Mouse (Mus musculus): Measurements from ENCODE around the gene Prdm1.
A peak's percentile ranks its signal among the peaks of the same experiment; 100 is the strongest.

Gene Prdm1

DNA sequence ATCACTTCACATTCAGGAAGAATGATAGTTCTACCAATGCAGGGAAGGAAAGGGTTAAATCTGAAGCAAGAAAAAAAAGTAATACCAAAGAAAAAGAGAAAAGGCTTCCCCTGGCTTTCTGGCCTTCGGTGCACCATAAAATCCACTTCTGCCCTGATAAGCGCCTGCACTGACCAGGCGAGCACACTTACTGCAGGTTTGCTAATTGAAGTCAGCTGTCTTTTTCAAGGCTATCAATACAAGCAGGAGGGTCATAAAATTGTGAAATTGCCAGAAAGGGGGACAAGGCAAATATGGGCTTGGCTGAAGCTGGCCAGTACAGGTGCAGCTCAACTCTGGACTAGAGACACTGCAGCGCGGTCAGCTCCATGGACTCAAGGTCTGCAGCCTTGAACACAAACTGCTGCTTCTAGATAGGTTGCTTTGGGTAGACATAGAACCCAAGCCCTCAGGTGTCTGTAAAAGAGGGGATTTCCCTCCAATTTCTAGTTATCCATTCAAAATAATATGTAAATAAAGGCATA is 37.3 kb downstream of the Prdm1 start:
- no peak for DNase-seq

DNA sequence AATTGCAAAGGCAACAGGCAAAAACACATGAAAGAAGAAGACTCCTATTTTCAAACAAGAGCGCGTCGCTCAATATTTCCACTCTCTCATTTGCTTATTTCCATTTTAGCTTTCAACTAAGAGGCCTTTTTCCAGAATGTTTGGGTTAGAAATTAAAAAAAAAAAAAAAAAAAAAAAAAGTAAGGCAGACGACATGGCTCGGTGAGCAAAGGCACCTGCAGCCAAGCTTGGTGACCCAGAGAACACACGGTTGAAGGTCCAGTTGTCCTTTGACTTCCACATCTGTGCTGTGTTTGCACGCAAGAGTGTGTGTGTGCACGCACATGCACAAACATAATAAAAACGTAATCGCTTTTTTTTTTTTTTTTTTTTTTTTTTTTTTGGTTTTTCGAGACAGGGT is 41.2 kb downstream of the Prdm1 start:
- DNase-seq = peak; percentile 25

DNA sequence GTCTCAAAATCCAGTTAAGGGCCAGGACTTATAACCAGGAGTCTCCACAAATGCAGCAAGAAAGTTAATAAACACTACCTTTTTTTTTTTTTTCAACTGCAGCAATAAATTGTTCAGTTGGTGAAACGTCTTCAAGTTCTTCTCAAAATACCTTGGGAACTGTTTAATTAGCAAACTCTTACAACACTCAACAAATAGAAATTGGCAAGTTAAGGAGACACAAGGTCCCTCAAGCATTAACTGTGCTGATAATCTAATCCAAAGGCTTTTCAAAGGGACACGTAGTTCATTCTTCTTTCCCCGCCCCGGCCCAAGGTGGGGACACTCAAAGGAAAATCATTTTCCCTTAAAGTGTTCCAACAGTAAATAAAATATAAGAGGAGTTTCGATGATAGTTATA is 44.2 kb downstream of the Prdm1 start:
- DNase-seq = no peak

DNA sequence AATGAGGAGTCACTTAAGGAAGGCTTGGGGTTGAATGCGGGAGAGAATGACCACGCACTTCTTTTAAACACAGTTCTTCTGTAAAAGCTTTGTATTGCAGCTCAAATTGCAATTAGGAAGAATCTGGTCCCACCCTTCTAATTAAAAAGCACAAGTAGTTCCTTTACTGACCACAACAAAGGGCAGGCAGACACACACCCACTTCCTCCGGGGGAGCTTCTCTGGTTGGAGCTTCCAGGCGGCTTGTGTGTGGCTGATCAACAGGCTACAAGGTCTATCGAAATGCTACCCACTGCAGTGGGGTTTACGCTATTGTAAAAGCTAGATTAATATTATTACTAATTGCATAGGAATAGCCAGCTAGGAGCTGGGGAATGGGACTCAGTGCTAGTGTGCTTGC is 45.2 kb downstream of the Prdm1 start:
- DNase-seq = no peak

DNA sequence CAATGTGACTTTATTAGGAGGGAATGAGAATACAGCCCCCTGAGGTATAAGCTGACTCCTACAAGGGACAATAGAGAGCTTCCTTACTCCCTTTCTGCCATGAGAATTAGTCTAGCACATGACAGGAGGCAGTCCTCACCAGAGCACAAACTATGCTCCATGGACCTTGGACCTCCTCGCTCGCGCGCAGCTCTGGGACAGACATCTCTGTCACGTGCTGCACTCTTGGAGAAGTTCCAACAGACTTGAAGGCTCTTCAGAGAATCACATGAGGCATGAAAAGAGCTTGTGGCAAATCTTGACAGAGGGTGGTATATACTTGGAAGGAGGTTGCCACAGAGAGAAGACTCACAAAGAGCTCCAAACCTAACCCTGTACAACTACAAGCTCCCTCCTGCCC is 46.9 kb downstream of the Prdm1 start:
- DNase-seq = peak; percentile 85

DNA sequence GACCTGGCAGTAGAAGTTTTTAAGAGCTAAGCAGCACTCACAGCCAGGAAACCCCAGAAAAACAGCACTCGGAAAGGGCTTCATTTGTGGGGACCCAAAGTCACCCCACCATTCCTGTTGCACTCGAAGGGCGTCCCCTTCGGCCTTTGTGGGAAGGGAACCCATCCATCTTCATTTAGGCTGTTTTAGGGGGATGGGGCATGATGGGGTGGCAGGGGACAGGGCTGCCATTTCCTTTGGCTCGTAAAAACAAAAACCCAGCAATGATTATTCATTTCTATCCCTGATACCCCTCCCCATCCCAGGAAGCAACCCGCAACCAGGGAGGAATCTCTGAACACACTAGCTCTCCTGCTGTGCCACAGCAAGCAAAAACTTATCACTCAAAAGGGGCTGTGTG is 49.0 kb downstream of the Prdm1 start:
- DNase-seq = no peak

DNA sequence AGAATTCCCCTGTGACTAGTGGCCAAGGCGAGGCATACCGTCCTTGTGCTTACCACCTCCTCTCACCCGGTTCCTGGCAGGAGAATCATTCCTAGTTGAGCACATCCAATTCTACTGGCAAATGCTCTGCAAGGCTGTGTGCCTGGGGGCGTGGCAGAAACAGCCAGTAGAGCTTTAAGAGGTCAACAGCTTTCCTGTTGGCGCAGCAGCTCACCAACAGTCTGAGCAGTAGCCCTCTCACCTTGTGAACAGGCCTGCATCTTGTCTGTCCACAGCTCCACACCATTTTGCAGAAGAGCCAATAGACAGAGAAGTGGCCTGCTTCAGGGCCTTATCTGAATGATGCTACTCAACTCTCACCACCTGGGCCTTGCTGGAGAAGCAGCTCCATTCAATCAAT is 50.2 kb downstream of the Prdm1 start:
- peak; percentile 37 for DNase-seq

DNA sequence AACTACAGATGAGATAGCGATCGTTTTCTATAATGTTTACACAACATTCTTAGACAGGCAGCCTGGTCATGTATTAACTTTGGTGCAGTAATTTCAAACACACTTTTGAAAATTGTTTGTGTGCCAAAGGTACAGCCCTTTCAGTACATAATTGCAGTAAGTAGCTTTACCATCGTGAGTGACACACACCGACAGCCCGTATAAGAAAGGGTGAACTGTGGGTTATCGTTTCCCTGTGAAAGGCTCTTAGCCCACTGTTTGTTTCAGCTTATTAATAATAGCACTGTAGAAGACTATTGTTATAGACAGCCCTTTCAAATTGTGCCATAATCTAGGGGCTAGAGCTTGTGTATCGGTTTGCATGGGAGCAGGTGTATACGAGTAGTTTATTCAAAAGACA is 51.1 kb downstream of the Prdm1 start:
- no peak for DNase-seq

DNA sequence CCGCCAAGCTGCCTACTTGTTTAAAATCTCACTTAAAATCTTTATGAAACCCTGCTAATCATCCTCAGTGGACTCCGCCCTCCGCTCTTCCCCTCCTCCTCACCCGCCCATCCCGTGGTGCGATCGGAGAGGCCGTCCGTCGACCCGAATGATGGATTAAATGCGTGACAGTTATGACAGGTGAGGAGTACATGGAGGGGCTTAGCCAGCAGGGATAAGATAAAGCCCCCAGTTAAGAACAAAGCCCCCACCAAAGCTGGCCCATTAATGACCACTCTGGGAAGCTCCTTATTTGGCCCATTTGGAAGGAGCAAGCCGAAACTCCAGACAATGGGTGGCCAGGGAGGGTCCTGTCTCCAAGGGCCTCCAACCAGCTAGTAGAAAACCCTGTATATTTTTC is 51.8 kb downstream of the Prdm1 start:
- DNase-seq = no peak

DNA sequence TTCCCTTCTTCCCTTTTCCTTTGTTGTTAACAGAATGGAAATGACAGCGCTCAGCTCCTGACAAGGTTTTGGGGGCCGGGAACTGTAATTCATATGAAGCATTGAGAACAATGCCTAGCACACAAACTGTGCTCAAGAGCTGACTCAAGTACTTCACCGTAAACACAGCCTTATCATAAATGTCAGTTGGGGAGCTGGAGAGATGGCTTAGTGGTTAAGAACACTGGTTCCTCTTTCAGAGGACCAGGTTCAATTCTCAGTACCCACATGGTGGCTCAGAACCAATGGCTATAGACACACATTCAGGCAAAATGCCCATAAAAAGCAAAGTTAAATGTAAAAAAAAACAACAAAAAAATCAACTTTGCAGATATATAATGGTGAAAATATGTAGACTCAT is 52.9 kb downstream of the Prdm1 start:
- no peak for DNase-seq

DNA sequence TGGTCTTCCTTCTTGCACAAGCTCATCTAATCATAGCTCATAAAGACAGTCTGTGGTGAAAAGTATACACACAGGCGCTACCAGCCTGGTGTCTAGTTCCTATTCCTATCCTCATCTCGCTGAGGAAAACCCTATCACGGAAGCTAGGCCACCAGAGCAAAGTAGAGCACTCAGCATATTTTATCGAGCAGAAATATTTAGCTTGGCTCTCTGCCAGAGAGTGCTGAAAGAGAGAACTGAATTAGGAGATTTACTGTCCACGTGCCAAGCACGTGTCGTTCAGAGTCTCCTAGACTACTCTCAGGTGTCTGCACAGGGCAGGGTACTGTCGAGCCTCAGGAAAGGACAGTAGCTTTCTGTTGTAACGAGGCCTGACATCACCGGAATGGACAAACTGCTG is 54.0 kb downstream of the Prdm1 start:
- peak; percentile 43 for DNase-seq

DNA sequence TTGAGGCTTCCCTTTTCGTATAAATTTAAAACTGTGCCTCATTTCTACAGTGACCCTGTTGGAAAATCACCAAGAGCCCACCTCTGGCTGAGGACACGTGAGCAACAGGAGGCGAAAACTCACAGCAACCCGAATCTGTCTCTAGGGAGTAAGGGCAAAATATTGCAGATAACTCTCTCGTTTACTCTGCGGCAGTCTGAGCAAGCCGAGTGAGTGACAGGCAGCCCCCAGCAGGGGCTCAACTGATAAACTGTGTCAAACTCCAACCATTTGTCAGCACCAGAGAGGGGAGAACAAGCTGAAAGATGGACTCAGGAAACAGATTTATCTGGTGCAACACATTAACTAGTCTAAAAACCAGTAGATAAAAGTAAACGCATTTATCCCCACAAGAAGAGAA is 62.7 kb downstream of the Prdm1 start:
- DNase-seq = no peak

DNA sequence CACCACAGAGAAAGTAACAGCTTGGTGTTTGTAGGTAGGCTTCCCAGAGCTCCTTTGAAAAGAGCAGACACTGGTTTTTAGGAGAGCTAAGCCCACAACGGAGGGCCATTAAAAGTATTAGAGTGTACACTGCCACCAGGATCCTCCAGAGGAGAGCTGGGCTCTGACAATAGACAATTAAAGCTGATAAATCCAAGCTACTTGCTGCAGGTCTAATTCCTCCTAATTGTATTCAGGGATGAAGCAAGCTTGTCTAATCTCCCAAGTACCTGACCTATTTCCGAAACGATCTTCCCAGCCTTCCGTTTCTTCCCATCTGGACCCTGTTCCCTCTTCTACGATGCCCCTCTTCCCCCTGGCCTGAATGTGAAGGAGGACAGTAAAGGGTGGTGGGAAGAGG is 63.7 kb downstream of the Prdm1 start:
- DNase-seq = no peak

DNA sequence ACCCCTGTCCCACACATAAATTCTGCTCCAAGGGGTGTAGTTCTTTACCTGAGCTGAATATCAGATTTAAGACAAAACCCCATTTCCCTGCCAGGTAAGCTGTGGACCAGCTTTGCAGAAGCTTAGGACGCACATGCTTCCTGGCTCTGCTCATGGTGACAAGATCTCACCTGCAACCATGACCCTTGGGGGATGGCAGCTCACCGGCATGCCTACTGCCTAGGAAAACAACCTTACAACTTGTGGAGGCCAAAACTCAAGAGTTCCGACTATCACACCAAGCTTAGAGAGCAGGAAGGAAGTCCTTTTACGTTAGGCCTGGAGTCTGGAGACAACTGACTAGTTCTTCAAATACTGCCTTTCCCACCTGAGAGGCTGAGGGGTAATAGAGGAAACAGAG is 64.4 kb downstream of the Prdm1 start:
- DNase-seq = no peak

DNA sequence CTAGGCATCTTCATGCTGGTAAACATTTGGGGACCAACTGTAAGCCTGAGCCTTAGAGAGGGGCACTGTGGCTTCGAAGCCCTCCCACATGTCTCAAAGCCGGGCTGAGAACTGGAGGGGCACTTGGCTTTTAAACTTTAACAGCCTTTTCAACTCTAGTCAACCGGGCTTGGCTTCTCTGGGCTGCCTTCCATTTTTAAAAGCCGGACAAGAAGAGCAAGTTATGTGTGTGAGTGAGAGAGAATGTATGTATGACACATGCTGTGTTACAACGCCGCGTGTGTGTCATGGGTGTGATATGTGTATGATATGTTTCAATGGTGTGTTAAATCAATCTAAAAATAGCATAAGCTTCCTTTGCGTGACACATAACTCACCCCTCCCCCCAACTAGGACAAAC is 66.0 kb downstream of the Prdm1 start:
- no peak for DNase-seq

DNA sequence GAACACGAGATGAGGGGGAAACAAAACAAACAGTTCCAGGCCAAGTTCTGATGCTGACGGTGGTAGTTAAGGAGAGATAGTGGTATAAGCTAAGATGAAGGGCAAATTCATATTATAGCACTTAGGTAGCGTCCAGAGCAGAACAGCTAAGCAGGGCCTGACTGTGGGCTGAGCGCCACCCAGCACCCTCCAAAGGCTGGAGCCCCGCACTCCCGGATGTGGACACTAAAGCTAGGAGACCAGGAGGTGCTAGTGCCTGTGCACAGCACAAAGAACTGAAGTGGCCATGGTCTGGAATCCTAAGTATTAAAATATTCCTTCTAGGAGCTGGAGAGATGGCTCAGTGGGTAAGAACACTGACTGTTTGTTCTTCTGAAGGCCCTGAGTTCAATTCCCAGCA is 67.2 kb downstream of the Prdm1 start:
- no peak for DNase-seq

DNA sequence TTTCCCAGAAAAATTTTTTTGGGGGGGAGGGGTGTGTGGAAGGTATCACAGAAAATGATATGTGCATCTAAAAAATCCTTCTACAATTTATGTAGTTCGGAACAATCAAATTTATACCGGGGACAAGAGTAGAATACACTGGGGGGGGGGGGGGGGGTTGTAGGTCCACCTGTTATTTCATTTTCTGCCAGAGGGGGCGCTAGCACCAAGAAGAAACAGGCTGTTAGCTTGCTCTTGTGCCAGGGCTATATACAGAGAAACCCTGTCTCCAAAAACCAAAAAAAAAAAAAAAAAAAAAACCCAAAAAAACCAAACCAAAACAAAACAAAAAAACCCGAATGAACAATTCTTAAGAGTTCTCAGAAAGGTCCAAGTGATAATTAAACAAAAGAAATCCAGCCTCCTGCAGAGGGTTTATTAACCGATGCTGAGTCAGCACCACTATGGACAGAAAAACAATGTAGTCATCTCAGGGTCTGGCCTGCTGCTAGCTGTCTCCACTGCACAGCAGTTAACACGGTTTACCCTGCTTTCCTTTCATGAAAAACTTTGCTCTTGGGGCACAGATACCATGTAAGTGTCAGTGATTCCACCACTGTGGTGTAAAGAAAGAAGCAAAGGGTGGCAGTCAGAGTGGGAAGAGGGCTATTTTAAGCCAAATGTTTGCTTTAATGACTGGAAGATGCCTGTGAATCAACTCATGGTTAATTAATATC is 68.0 kb downstream of the Prdm1 start:
- peak; percentile 61 for DNase-seq

DNA sequence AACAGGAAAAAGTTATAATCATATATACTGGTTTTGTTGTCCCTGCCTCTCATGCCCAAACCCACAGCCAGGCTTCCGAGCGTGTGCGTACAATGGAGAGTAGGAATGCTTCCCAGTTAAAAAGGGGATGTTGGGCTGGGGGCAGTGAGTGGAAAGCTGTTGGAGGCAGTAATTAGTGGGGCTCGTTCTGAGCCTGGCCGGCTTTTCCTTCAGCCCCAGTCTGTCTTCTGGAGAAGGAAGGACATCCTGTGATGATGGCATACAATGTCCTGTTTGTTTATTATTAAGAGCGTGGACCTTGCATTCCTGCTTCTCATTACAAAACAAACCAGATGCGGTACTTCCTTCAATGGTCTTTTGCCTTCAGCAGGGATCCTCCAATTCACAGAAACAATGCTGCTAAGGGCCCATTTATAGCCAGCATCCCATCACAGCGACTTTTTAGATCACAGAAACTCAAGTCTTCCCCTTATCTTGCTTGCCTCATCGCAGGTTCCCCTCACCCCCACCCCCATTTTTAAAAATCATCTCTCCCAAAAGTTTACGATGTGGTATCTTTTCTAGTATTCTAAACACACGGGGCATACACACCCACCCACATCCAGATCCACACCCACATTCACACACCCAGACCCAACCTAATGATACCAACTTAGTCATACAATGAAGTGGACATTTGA is 68.8 kb downstream of the Prdm1 start:
- no peak for DNase-seq

DNA sequence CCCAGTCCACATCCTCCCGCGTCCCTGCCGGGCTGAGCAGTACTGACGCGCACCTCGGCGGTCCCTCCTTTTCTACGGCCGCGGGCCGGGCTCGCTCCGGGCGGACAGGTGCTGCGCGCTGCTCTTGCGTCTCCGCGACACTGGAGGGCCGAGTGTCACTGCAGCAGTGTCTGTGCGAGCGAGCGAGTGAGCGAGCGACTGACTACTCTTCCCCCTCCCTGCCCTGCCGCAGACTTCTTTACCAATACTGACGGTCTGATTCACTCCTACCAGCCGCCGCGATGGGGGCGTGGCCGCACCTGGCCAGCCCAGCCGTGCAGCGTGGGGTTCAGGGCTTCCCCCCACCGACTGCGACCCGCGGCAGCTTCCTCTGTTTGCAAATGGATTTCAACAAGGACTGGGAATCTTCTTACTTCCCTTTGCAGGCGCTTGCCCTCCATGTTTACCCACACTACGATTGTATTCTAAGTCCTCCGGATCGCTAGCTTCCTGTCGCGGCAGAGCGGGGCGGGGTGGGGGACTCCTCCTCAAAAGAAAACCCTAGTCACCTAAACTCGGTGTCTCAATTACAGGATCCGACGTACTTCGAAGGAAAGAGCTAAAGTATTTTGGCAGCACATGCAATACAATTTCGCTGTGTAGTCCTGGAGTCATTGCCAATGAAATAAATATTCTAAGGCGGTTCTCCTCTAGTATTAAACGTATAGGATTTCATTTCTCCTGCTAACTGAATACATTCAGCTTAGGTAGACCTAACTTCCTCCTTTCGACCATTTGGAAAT is 69.6 kb downstream of the Prdm1 start:
- DNase-seq = peak; percentile 74

DNA sequence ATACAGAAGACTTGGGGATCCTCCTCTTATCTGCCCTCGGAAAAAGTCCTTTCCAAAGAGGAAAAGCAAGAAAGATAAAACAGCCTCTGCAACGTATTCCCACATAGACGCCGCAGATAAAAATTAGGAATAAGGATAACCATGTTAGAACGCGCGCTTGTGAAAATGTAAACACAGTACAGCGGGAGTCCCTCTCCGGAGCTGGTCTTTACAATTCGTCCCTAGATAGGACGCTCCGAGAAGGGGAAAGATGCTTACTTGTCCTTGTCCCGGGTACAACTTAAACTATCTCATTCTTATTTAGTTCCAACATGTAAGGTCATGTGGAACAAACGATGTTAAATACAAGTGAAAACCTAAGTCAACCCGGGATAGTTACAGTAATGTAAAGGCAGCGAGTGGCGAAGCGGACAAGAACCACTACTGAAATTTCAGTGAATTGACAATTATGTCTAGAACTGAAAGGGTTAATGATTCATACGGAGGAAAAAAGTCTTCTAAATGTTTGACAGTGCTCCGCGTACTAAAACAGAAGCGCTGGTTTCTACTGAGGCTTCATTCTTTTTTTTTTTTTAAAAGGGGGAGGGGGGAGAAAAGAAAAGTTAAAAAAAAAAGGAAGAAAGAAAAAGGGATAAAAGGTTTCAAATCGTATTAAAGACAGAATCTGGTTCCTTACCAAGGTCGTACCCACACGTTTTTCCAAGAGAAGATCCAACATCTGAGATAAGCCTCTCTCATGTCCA is 70.3 kb downstream of the Prdm1 start:
- no peak for DNase-seq

DNA sequence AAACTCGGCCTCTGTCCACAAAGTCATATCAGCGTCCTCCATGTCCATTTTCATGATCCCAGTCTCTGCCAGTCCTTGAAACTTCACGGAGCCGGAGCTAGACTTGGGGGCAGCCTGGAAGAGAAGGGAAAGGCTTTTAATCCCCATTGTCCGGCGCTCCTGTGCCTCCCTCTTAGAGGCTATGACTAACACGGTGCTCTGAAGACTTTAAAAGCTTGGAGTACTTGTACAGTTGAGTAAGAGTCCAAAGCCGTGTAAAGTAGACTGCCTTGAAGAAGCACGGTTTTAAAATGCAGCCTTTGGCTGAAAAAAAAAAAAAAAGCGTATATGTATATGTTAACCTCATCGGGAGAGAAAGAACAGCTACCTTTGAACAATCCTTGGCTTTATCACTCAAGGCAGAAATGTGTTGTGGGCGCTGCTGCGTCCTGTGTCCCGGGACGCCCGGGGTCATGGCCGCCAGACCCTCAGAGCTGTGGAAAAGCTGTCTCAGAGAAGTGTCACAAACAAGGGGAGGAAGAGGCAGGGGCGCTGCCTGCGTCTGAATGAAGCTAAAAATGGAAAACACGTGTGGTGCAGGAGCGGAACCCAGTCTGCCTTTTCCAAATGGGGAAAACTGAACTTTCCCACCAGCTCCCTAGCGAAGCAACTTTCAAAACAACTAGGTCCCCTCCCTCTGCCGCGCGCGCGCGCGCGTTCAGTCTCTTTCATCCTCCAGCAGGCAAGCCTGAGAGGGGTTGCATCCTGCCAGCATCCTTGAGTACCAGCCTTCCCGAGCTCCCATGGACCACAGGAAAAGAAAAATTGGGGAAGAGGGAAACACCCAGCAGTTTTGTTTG is 71.3 kb downstream of the Prdm1 start:
- peak; percentile 35 for DNase-seq

DNA sequence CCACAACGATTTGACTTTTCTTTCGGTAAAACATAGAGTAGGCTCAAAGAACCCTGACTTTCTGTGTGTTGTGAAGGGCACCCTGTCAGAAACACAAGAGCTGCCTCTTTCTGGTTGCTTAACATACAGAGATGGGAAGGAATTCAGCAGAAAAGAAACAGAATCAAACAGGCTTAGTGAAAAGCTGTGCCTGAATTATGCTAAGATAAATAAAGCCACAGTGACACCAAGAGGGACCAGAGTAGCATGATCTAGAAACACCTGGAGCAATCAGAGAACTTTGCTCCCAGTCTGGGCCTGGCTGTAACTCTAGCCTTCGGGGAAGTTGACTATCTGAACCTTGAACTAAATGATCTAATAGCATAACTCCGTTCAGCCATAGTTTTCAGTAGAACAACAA is 73.5 kb downstream of the Prdm1 start:
- no peak for DNase-seq
